Mouse (Mus musculus): Measurements from ENCODE around the gene Aftph. TPM values are rescaled to one million over a fixed set of nuclear protein-coding genes. Genes with fewer than 3 reads are reported as not detected.

Aftph gene
- polyA plus RNA-seq (2015; fragmentation: Nextera tagmentation; extraction: Ambion mirVana) = 21.3 and 25.4 TPM in 2 replicates

- H3K4me3 ChIP-seq (ENCODE audit: low read depth, low read length) = peak within 1 kb of the TSS; percentile 99
- H3K9me3 ChIP-seq (ENCODE audit: control insufficient read depth) = no peaks in the 10 kb centered on the region
- H3K4me2 ChIP-seq (replicated peaks; ENCODE audit: low read depth) = peak within 1 kb of the TSS; percentile 81
- H3K4me1 ChIP-seq (replicated peaks; ENCODE audit: control insufficient read depth, insufficient read depth, low read length) = no peaks in the 10 kb centered on the region; the same call in 1 of the 2 replicates
- H3K27me3 ChIP-seq (replicated peaks; ENCODE audit: control insufficient read depth, insufficient read depth, low read length) = no peaks in the 10 kb centered on the region
- H3K9ac ChIP-seq (ENCODE audit: low read depth, low read length) = peak within 1 kb of the TSS; percentile 99
- H3K27ac ChIP-seq (ENCODE audit: low read depth, low read length) = peak within 1 kb of the TSS; percentile 99
- under 1% methylated on average over 67 of the region's 81 CpGs for WGBS
- peak; percentile 97 for ATAC-seq
- no peak for TF ChIP-seq CTCF (IDR thresholded peaks at IDR 0.05; ENCODE audit: low read depth)
- no peaks in the 10 kb centered on the region for H3K36me3 ChIP-seq (ENCODE audit: control insufficient read depth, insufficient read depth)
Measured at GRCm38 (mm10) chr11:20741201-20742100, at the start of gene Aftph. Gene Aftph, minus strand, starts transcription at chr11:20741589.

GRCm38 (mm10) chr11:20789015-20789414 lies 47.6 kb upstream of the Aftph start:
- H3K9me3 ChIP-seq (ENCODE audit: control insufficient read depth) = peaks cover 5% of the 10 kb centered on the region; the same call in 1 of the 2 replicates
- H3K9ac ChIP-seq (ENCODE audit: low read depth, low read length) = no peak overlapping the region
- H3K27ac ChIP-seq (ENCODE audit: low read depth, low read length) = no peak overlapping the region
- no peak for TF ChIP-seq CTCF (IDR thresholded peaks at IDR 0.05; ENCODE audit: low read depth)
- H3K4me2 ChIP-seq (replicated peaks; ENCODE audit: low read depth) = peak overlapping the region; percentile 50
- H3K4me1 ChIP-seq (replicated peaks; ENCODE audit: control insufficient read depth, insufficient read depth, low read length) = 0 out of 2 replicates have a peak, but pooled peaks cover 6% of the 10 kb centered on the region
- ATAC-seq = no peak
- no peak overlapping the region for H3K4me3 ChIP-seq (ENCODE audit: low read depth, low read length)
- 64% methylated on average over 1 of the region's 1 CpGs for WGBS
- no peaks in the 10 kb centered on the region for H3K27me3 ChIP-seq (replicated peaks; ENCODE audit: control insufficient read depth, insufficient read depth, low read length)
- no peaks in the 10 kb centered on the region for H3K36me3 ChIP-seq (ENCODE audit: control insufficient read depth, insufficient read depth)

GRCm38 (mm10) chr11:20788070-20788469 lies 46.7 kb upstream of the Aftph start:
- Histone ChIP-seq H3K9me3 (ENCODE audit: control insufficient read depth) (peaks cover 5% of the 10 kb centered on the region; the same call in 1 of the 2 replicates), H3K4me1 (replicated peaks; ENCODE audit: control insufficient read depth, insufficient read depth, low read length) (0 out of 2 replicates have a peak, but pooled peaks cover 6% of the 10 kb centered on the region), H3K4me2 (replicated peaks; ENCODE audit: low read depth) (peak overlapping the region; percentile 50), H3K27me3 (replicated peaks; ENCODE audit: control insufficient read depth, insufficient read depth, low read length) (no peaks in the 10 kb centered on the region), H3K36me3 (ENCODE audit: control insufficient read depth, insufficient read depth) (no peaks in the 10 kb centered on the region), H3K9ac (ENCODE audit: low read depth, low read length) (no peak overlapping the region), H3K27ac (ENCODE audit: low read depth, low read length) (peak overlapping the region; percentile 58), H3K4me3 (ENCODE audit: low read depth, low read length) (no peak overlapping the region)
- TF ChIP-seq CTCF (IDR thresholded peaks at IDR 0.05; ENCODE audit: low read depth) = no peak
- ATAC-seq = peak; percentile 29; the same call in 1 of the 2 replicates
- 38% methylated on average over 3 of the region's 3 CpGs for WGBS

GRCm38 (mm10) chr11:20786191-20786590 lies 44.8 kb upstream of the Aftph start:
- Histone ChIP-seq H3K4me2 (replicated peaks; ENCODE audit: low read depth) (no peak overlapping the region), H3K4me3 (ENCODE audit: low read depth, low read length) (no peak overlapping the region), H3K9me3 (ENCODE audit: control insufficient read depth) (peaks cover 5% of the 10 kb centered on the region; the same call in 1 of the 2 replicates), H3K27me3 (replicated peaks; ENCODE audit: control insufficient read depth, insufficient read depth, low read length) (no peaks in the 10 kb centered on the region), H3K36me3 (ENCODE audit: control insufficient read depth, insufficient read depth) (no peaks in the 10 kb centered on the region), H3K27ac (ENCODE audit: low read depth, low read length) (no peak overlapping the region), H3K4me1 (replicated peaks; ENCODE audit: control insufficient read depth, insufficient read depth, low read length) (no peaks in the 10 kb centered on the region), H3K9ac (ENCODE audit: low read depth, low read length) (no peak overlapping the region)
- ATAC-seq = no peak
- TF ChIP-seq CTCF (IDR thresholded peaks at IDR 0.05; ENCODE audit: low read depth) = no peak
- 69% methylated on average over 2 of the region's 2 CpGs for WGBS

- Histone ChIP-seq H3K27me3 (replicated peaks; ENCODE audit: control insufficient read depth, insufficient read depth, low read length) (no peaks in the 10 kb centered on the region), H3K4me3 (ENCODE audit: low read depth, low read length) (no peak overlapping the region), H3K4me2 (replicated peaks; ENCODE audit: low read depth) (no peak overlapping the region), H3K9me3 (ENCODE audit: control insufficient read depth) (peaks cover 5% of the 10 kb centered on the region; the same call in 1 of the 2 replicates), H3K36me3 (ENCODE audit: control insufficient read depth, insufficient read depth) (no peaks in the 10 kb centered on the region), H3K4me1 (replicated peaks; ENCODE audit: control insufficient read depth, insufficient read depth, low read length) (no peaks in the 10 kb centered on the region), H3K27ac (ENCODE audit: low read depth, low read length) (no peak overlapping the region), H3K9ac (ENCODE audit: low read depth, low read length) (no peak overlapping the region)
- ATAC-seq = no peak
- WGBS = 64% methylated on average over 1 of the region's 1 CpGs
- no peak for TF ChIP-seq CTCF (IDR thresholded peaks at IDR 0.05; ENCODE audit: low read depth)
Measured at GRCm38 (mm10) chr11:20785186-20785585, 43.8 kb upstream of the Aftph start.

GRCm38 (mm10) chr11:20784776-20785175 lies 43.4 kb upstream of the Aftph start:
- peaks cover 5% of the 10 kb centered on the region; the same call in 1 of the 2 replicates for H3K9me3 ChIP-seq (ENCODE audit: control insufficient read depth)
- H3K27me3 ChIP-seq (replicated peaks; ENCODE audit: control insufficient read depth, insufficient read depth, low read length) = no peaks in the 10 kb centered on the region
- no peaks in the 10 kb centered on the region for H3K4me1 ChIP-seq (replicated peaks; ENCODE audit: control insufficient read depth, insufficient read depth, low read length)
- no peak overlapping the region for H3K4me3 ChIP-seq (ENCODE audit: low read depth, low read length)
- H3K9ac ChIP-seq (ENCODE audit: low read depth, low read length) = no peak overlapping the region
- no peaks in the 10 kb centered on the region for H3K36me3 ChIP-seq (ENCODE audit: control insufficient read depth, insufficient read depth)
- no peak overlapping the region for H3K4me2 ChIP-seq (replicated peaks; ENCODE audit: low read depth)
- H3K27ac ChIP-seq (ENCODE audit: low read depth, low read length) = no peak overlapping the region
- no peak for ATAC-seq
- 86% methylated on average over 6 of the region's 6 CpGs for WGBS
- TF ChIP-seq CTCF (IDR thresholded peaks at IDR 0.05; ENCODE audit: low read depth) = no peak

Data from intestine, postnatal 0 days (tissue).